Mouse (Mus musculus) bone marrow macrophage, adult 2 months (primary cell): Measurements from ENCODE around the gene Dcun1d5. TPM values are rescaled to one million over a fixed set of nuclear protein-coding genes. Genes with fewer than 3 reads are reported as not detected.
"Not testable (repeated sequence)": the region's sequence is repeated elsewhere in the genome, so short reads cannot be mapped to it uniquely, and the experiment has no call there.

Source experiments
- H3K27ac ChIP-seq: 2 replicates; pipeline ENCODE4 v1.5.1; 2012; ENCODE audit warnings: low read depth, low read length; ENCODE audit not compliant: insufficient read depth
- H3K4me1 ChIP-seq: 2 replicates; pipeline ENCODE4 v1.6.1; 2012; ENCODE audit warnings: low read length; ENCODE audit not compliant: control insufficient read depth, insufficient read depth
- H3K4me3 ChIP-seq: 2 replicates; pipeline ENCODE4 v1.5.1; 2012; ENCODE audit warnings: mild to moderate bottlenecking, low read length, moderate library complexity; ENCODE audit not compliant: insufficient read depth
- CTCF ChIP-seq: IDR thresholded peaks from 2 replicates; pipeline ENCODE4 v1.5.1; 2012; ENCODE audit warnings: low read depth, mild to moderate bottlenecking, low read length, moderate library complexity
- POLR2A ChIP-seq: IDR thresholded peaks from 2 replicates; pipeline ENCODE4 v1.6.1; 2012; ENCODE audit warnings: mild to moderate bottlenecking, low read depth, low read length, borderline replicate concordance
- polyA plus RNA-seq: library from polyadenylated mRNA; stranded (reverse); fragments of >200 nt; gene quantifications from 2 replicates; pipeline ENCODE4 v1.2.4, GENCODE M21; 2012; ENCODE audit not compliant: missing spikeins, insufficient read depth, insufficient read length

The Dcun1d5 gene
- 73.3 and 95.8 TPM in 2 replicates for polyA plus RNA-seq

GRCm38 (mm10) chr9:7184172-7184896, at the start of gene Dcun1d5, which contains the start of gene Dync2h1:
Gene Dcun1d5 (plus strand): TSS chr9:7184520.
Gene Dync2h1 (minus strand): TSS chr9:7184446.
- Histone ChIP-seq H3K4me3 (peak within 1 kb of the TSS; percentile 78), H3K27ac (peak within 1 kb of the TSS; percentile 96), H3K4me1 (peaks cover 11% of the 10 kb centered on the region)
- no peak for TF ChIP-seq POLR2A
- TF ChIP-seq CTCF: no peak

GRCm38 (mm10) chr9:7154391-7154790, 29.9 kb upstream of the Dcun1d5 start:
- H3K4me3 ChIP-seq: no peak overlapping the region
- TF ChIP-seq POLR2A: no peak
- TF ChIP-seq CTCF: no peak
- no peaks in the 10 kb centered on the region for H3K4me1 ChIP-seq
- H3K27ac ChIP-seq: no peak overlapping the region

GRCm38 (mm10) chr9:7158605-7159004, 25.7 kb upstream of the Dcun1d5 start:
- no peak overlapping the region for H3K4me3 ChIP-seq
- H3K4me1 ChIP-seq: peaks cover 2% of the 10 kb centered on the region; the same call in 1 of the 2 replicates
- TF ChIP-seq CTCF: no peak
- no peak for TF ChIP-seq POLR2A
- no peak overlapping the region for H3K27ac ChIP-seq

- H3K4me1 ChIP-seq: peaks cover 2% of the 10 kb centered on the region; the same call in 1 of the 2 replicates
- no peak overlapping the region for H3K27ac ChIP-seq
- TF ChIP-seq CTCF: no peak
- no peak for TF ChIP-seq POLR2A
- no peak overlapping the region for H3K4me3 ChIP-seq
These were observed 24.6 kb upstream of the Dcun1d5 start for GRCm38 (mm10) chr9:7159718-7160117.

GRCm38 (mm10) chr9:7160688-7161087, 23.6 kb upstream of the Dcun1d5 start:
- TF ChIP-seq POLR2A (no peak), CTCF (no peak)
- peaks cover 2% of the 10 kb centered on the region; the same call in 1 of the 2 replicates for H3K4me1 ChIP-seq
- H3K27ac ChIP-seq: no peak overlapping the region
- H3K4me3 ChIP-seq: no peak overlapping the region

- H3K27ac ChIP-seq: no peak overlapping the region
- no peaks in the 10 kb centered on the region for H3K4me1 ChIP-seq
- no peak overlapping the region for H3K4me3 ChIP-seq
- TF ChIP-seq POLR2A (no peak), CTCF (no peak)
These were observed 16.9 kb upstream of the Dcun1d5 start for GRCm38 (mm10) chr9:7167339-7167998.

GRCm38 (mm10) chr9:7173756-7174155, 10.6 kb upstream of the Dcun1d5 start:
- no peak overlapping the region for H3K27ac ChIP-seq
- H3K4me3 ChIP-seq: no peak overlapping the region
- TF ChIP-seq POLR2A: no peak
- TF ChIP-seq CTCF: no peak
- peaks cover 2% of the 10 kb centered on the region; the same call in 1 of the 2 replicates for H3K4me1 ChIP-seq

GRCm38 (mm10) chr9:7176618-7177610, 7.4 kb upstream of the Dcun1d5 start:
- peaks cover 10% of the 10 kb centered on the region for H3K4me1 ChIP-seq
- TF ChIP-seq POLR2A: no peak
- TF ChIP-seq CTCF: no peak
- H3K4me3 ChIP-seq: no peak overlapping the region
- H3K27ac ChIP-seq: no peak overlapping the region

GRCm38 (mm10) chr9:7184897-7185291, 574 bp downstream of the Dcun1d5 start:
- Histone ChIP-seq H3K4me1 (peaks cover 11% of the 10 kb centered on the region), H3K27ac (peak overlapping the region; percentile 23), H3K4me3 (peak overlapping the region; percentile 78)
- no peak for TF ChIP-seq CTCF
- no peak for TF ChIP-seq POLR2A

- H3K4me3 ChIP-seq, H3K27ac ChIP-seq, H3K4me1 ChIP-seq: not testable (repeated sequence)
These were observed 6.4 kb downstream of the Dcun1d5 start for GRCm38 (mm10) chr9:7190694-7191093.
